In genomic region chr12:3571787-3572580, GRCm38 (mm10) we compare ENCODE assay signal across 7 mouse cellular contexts. TPM values are rescaled to one million over a fixed set of nuclear protein-coding genes. Genes with fewer than 3 reads are reported as not detected.
DNase-seq lines count a peak whose midpoint lies in the region; ATAC-seq and TF ChIP-seq lines count a peak whose summit lies in the region.

Dtnb (plus strand) TSS chr12:3572381.

- no peaks in the 10 kb centered on the region for H3K9me3 ChIP-seq in intestine, postnatal 0 days (ENCODE audit: control insufficient read depth)
- H3K9me3 ChIP-seq in limb, embryonic 11.5 days (ENCODE audit: control insufficient read depth, low read length): no peaks in the 10 kb centered on the region
- H3K9me3 ChIP-seq in midbrain, embryonic 13.5 days: no peaks in the 10 kb centered on the region

- peak within 1 kb of the TSS; percentile 85 for H3K9ac ChIP-seq in intestine, postnatal 0 days (ENCODE audit: low read depth, low read length)
- peak within 1 kb of the TSS; percentile 93 for H3K9ac ChIP-seq in limb, embryonic 11.5 days (ENCODE audit: low read length)
- peak within 1 kb of the TSS; percentile 90 for H3K9ac ChIP-seq in midbrain, embryonic 13.5 days (replicated peaks)

- H3K4me3 ChIP-seq in intestine, postnatal 0 days (ENCODE audit: low read depth, low read length): peak within 1 kb of the TSS; percentile 94
- peak within 1 kb of the TSS; percentile 74 for H3K4me3 ChIP-seq in limb, embryonic 11.5 days (ENCODE audit: low read depth, low read length)
- peak within 1 kb of the TSS; percentile 82 for H3K4me3 ChIP-seq in midbrain, embryonic 13.5 days (replicated peaks)

- peak within 1 kb of the TSS; percentile 81 for H3K27ac ChIP-seq in intestine, postnatal 0 days (ENCODE audit: low read depth, low read length)
- H3K27ac ChIP-seq in limb, embryonic 11.5 days (replicated peaks; ENCODE audit: low read depth, low read length): peak within 1 kb of the TSS; percentile 82
- H3K27ac ChIP-seq in midbrain, embryonic 13.5 days: peak within 1 kb of the TSS; percentile 87

- ATAC-seq in intestine, postnatal 0 days: peak; percentile 87
- peak; percentile 79 for ATAC-seq in limb, embryonic 11.5 days (ENCODE audit: insufficient number of reproducible peaks, low FRiP score, low TSS enrichment, low read depth)
- peak; percentile 89 for ATAC-seq in midbrain, embryonic 13.5 days

- peak within 1 kb of the TSS; percentile 92 for H3K4me2 ChIP-seq in intestine, postnatal 0 days (replicated peaks; ENCODE audit: low read depth)
- H3K4me2 ChIP-seq in limb, embryonic 11.5 days (ENCODE audit: low read depth, severe bottlenecking): peak within 1 kb of the TSS; percentile 88
- peak within 1 kb of the TSS; percentile 76 for H3K4me2 ChIP-seq in midbrain, embryonic 13.5 days (replicated peaks)

- peak; percentile 85 for DNase-seq in adrenal gland, postnatal 10 days
- peak; percentile 76 for DNase-seq in embryo, embryonic 9.5 days (ENCODE audit: extremely low spot score)
- DNase-seq in gonadal fat pad, adult 2 months (ENCODE audit: low read depth): no peak
- DNase-seq in limb, embryonic 11.5 days (ENCODE audit: low spot score): peak; percentile 77
- DNase-seq in spleen, adult 12 weeks (ENCODE audit: low spot score): peak; percentile 68

- H3K27me3 ChIP-seq in intestine, postnatal 0 days (replicated peaks; ENCODE audit: control insufficient read depth, insufficient read depth, low read length): no peaks in the 10 kb centered on the region; the same call in 1 of the 2 replicates
- no peaks in the 10 kb centered on the region for H3K27me3 ChIP-seq in limb, embryonic 11.5 days (ENCODE audit: control insufficient read depth, insufficient read depth, low read length)
- H3K27me3 ChIP-seq in midbrain, embryonic 13.5 days: no peaks in the 10 kb centered on the region

- H3K36me3 ChIP-seq in intestine, postnatal 0 days (ENCODE audit: control insufficient read depth, insufficient read depth): no peaks in the 10 kb centered on the region
- no peaks in the 10 kb centered on the region for H3K36me3 ChIP-seq in limb, embryonic 11.5 days (ENCODE audit: control insufficient read depth, insufficient read depth, low read length)
- no peaks in the 10 kb centered on the region for H3K36me3 ChIP-seq in midbrain, embryonic 13.5 days

- H3K4me1 ChIP-seq in intestine, postnatal 0 days (replicated peaks; ENCODE audit: control insufficient read depth, insufficient read depth, low read length): no peaks in the 10 kb centered on the region
- H3K4me1 ChIP-seq in limb, embryonic 11.5 days (ENCODE audit: control insufficient read depth, insufficient read depth, low read length): peaks cover 4% of the 10 kb centered on the region; the same call in 1 of the 2 replicates
- peaks cover 19% of the 10 kb centered on the region for H3K4me1 ChIP-seq in midbrain, embryonic 13.5 days (replicated peaks)

- 0 out of 2 replicates have a peak, but pooled peaks have one; percentile 31 for TF ChIP-seq CTCF in intestine, postnatal 0 days (IDR thresholded peaks at IDR 0.05; ENCODE audit: low read depth)

- 1% methylated on average over 53 of the region's 85 CpGs for WGBS in intestine, postnatal 0 days
- 2% methylated on average over 53 of the region's 85 CpGs for WGBS in limb, embryonic 11.5 days
- WGBS in midbrain, embryonic 13.5 days: 2% methylated on average over 82 of the region's 85 CpGs

RNA-seq across cellular contexts. Expression of gene Dtnb, which starts in this region (rescaled TPM):
- 10 to 100 TPM; 23.8 to 25.3 TPM for total RNA-seq in adrenal gland, postnatal 10 days (2021)
- polyA plus RNA-seq in gonadal fat pad, adult 2 months (2012; rRNA removed): 69.3 and 76.1 TPM in 2 replicates
- 9.4 and 9.8 TPM in 2 replicates for polyA plus RNA-seq in intestine, postnatal 0 days (2015; fragmentation: Nextera tagmentation; extraction: Ambion mirVana)
- 41.1 and 45.1 TPM in 2 replicates for polyA plus RNA-seq in limb, embryonic 11.5 days (2014; fragmentation: Nextera tagmentation; extraction: Ambion mirVana)
- polyA plus RNA-seq in midbrain, embryonic 13.5 days (2015; fragmentation: Nextera tagmentation; extraction: Ambion mirVana): 28.9 and 34.6 TPM in 2 replicates
